In genomic region chr15:88768537-88768936, GRCm38 (mm10) we compare ENCODE assay signal across 21 mouse cellular contexts. TPM values are rescaled to one million over a fixed set of nuclear protein-coding genes. Genes with fewer than 3 reads are reported as not detected.
DNase-seq lines count a peak whose midpoint lies in the region; ATAC-seq and TF ChIP-seq lines count a peak whose summit lies in the region.
"Had no signal": no experiment of that assay in that cellular context is flagged by ENCODE, and none has a peak within 500 bp of the region (broad histone marks: within the 10 kb centered on the region; RNA-seq: fewer than 3 reads in every experiment).

No protein-coding gene starts in this region.

- peak; percentile 19 for DNase-seq in heart, adult 11 months
- peak; percentile 41 for DNase-seq in kidney, postnatal 0 days (ENCODE audit: low spot score)
- DNase-seq in kidney, adult 11 months, result no peak
- no peak for DNase-seq in stomach, postnatal 0 days (ENCODE audit: low spot score)
- peak; percentile 32 for DNase-seq in yolk sac, embryonic 10.5 days (ENCODE audit: low spot score)
- DNase-seq in spleen, postnatal 36 days (ENCODE audit: low spot score in 2 of 2), result no peak
- DNase-seq: adrenal gland, postnatal 10 days; B cell, adult 2 months; cerebellum, adult 11-12 months; cerebellum, adult 9-10 months; cerebellum, postnatal 36 days; forebrain, postnatal 0 days; gastrocnemius, postnatal 14 days; heart, postnatal 36 days had no signal

- no peak overlapping the region for H3K4me3 ChIP-seq in heart, embryonic 12.5 days
- no peak overlapping the region for H3K4me3 ChIP-seq in kidney, postnatal 0 days (replicated peaks; ENCODE audit: low read depth, low read length)
- no peak overlapping the region for H3K4me3 ChIP-seq in stomach, embryonic 14.5 days (ENCODE audit: low read depth, low read length)
- H3K4me3 ChIP-seq in stomach, postnatal 0 days (ENCODE audit: low read depth, low read length), result no peak overlapping the region
- H3K4me3 ChIP-seq: embryonic facial prominence, embryonic 13.5 days; forebrain, embryonic 13.5 days; heart, embryonic 13.5 days had no signal

- ATAC-seq in heart, embryonic 12.5 days (ENCODE audit: insufficient number of reproducible peaks, low FRiP score), result no peak
- no peak for ATAC-seq in kidney, postnatal 0 days (replicated peaks; ENCODE audit: low FRiP score, low read depth)
- no peak for ATAC-seq in stomach, embryonic 14.5 days (ENCODE audit: insufficient number of reproducible peaks, insufficient read depth, low FRiP score, low read depth)
- ATAC-seq in stomach, postnatal 0 days (ENCODE audit: low FRiP score, low TSS enrichment), result no peak
- ATAC-seq: CD4-positive, CD25-positive, alpha-beta regulatory T cell, adult 4 months; forebrain, embryonic 13.5 days; forebrain, postnatal 0 days had no signal

- H3K27me3 ChIP-seq in heart, embryonic 12.5 days (replicated peaks), result no peaks in the 10 kb centered on the region
- H3K27me3 ChIP-seq in kidney, postnatal 0 days (ENCODE audit: insufficient read depth, low read length), result no peaks in the 10 kb centered on the region
- no peaks in the 10 kb centered on the region for H3K27me3 ChIP-seq in stomach, embryonic 14.5 days (ENCODE audit: control insufficient read depth, insufficient read depth, low read length)
- no peaks in the 10 kb centered on the region for H3K27me3 ChIP-seq in stomach, postnatal 0 days (ENCODE audit: control insufficient read depth, insufficient read depth, low read length)
- H3K27me3 ChIP-seq: embryonic facial prominence, embryonic 13.5 days; forebrain, embryonic 13.5 days; heart, embryonic 13.5 days had no signal

- no peaks in the 10 kb centered on the region; the same call in 1 of the 2 replicates for H3K9me3 ChIP-seq in heart, embryonic 12.5 days (replicated peaks)
- H3K9me3 ChIP-seq in kidney, postnatal 0 days (replicated peaks; ENCODE audit: low read length), result no peaks in the 10 kb centered on the region
- H3K9me3 ChIP-seq in stomach, embryonic 14.5 days (ENCODE audit: control insufficient read depth, low read depth, low read length), result no peaks in the 10 kb centered on the region
- no peaks in the 10 kb centered on the region for H3K9me3 ChIP-seq in stomach, postnatal 0 days (ENCODE audit: control insufficient read depth, low read length)
- H3K9me3 ChIP-seq: G1E; heart, embryonic 13.5 days had no signal

- 88% methylated on average over 1 of the region's 1 CpGs for WGBS in heart, embryonic 12.5 days
- WGBS in kidney, postnatal 0 days, result 54% methylated on average over 1 of the region's 1 CpGs
- 70% methylated on average over 1 of the region's 1 CpGs for WGBS in stomach, embryonic 14.5 days
- WGBS in stomach, postnatal 0 days, result 56% methylated on average over 1 of the region's 1 CpGs

- H3K27ac ChIP-seq in heart, embryonic 12.5 days (ENCODE audit: poor library complexity, severe bottlenecking), result no peak overlapping the region
- H3K27ac ChIP-seq in kidney, postnatal 0 days, result peak overlapping the region; percentile 73
- H3K27ac ChIP-seq in stomach, embryonic 14.5 days (ENCODE audit: low read length), result peak overlapping the region; percentile 18; the same call in 1 of the 2 replicates
- H3K27ac ChIP-seq in stomach, postnatal 0 days (replicated peaks), result no peak overlapping the region
- H3K27ac ChIP-seq: embryonic facial prominence, embryonic 13.5 days; forebrain, embryonic 13.5 days; heart, embryonic 13.5 days had no signal

- H3K36me3 ChIP-seq in heart, embryonic 12.5 days, result peaks cover 50% of the 10 kb centered on the region
- no peaks in the 10 kb centered on the region for H3K36me3 ChIP-seq in kidney, postnatal 0 days (ENCODE audit: insufficient read depth, low read length)
- peaks cover 10% of the 10 kb centered on the region for H3K36me3 ChIP-seq in stomach, embryonic 14.5 days (ENCODE audit: control insufficient read depth, insufficient read depth, low read length)
- H3K36me3 ChIP-seq in stomach, postnatal 0 days (ENCODE audit: control insufficient read depth, insufficient read depth, low read length), result no peaks in the 10 kb centered on the region

- H3K9ac ChIP-seq in heart, embryonic 12.5 days, result no peak overlapping the region
- no peak overlapping the region for H3K9ac ChIP-seq in kidney, postnatal 0 days (ENCODE audit: low read depth, low read length)
- no peak overlapping the region for H3K9ac ChIP-seq in stomach, embryonic 14.5 days (replicated peaks; ENCODE audit: low read depth, low read length)
- H3K9ac ChIP-seq in stomach, postnatal 0 days (ENCODE audit: low read length), result no peak overlapping the region
- H3K9ac ChIP-seq: embryonic facial prominence, embryonic 13.5 days; forebrain, embryonic 13.5 days; forebrain, postnatal 0 days; heart, embryonic 13.5 days had no signal

- H3K4me1 ChIP-seq in heart, embryonic 12.5 days (replicated peaks), result no peaks in the 10 kb centered on the region
- H3K4me1 ChIP-seq in kidney, postnatal 0 days (replicated peaks; ENCODE audit: insufficient read depth, low read length), result no peaks in the 10 kb centered on the region
- no peaks in the 10 kb centered on the region for H3K4me1 ChIP-seq in stomach, embryonic 14.5 days (ENCODE audit: control insufficient read depth, insufficient read depth, low read length)
- no peaks in the 10 kb centered on the region for H3K4me1 ChIP-seq in stomach, postnatal 0 days (replicated peaks; ENCODE audit: control insufficient read depth, insufficient read depth)
- H3K4me1 ChIP-seq: embryonic facial prominence, embryonic 13.5 days; forebrain, embryonic 13.5 days had no signal

- no peak overlapping the region for H3K4me2 ChIP-seq in heart, embryonic 12.5 days
- H3K4me2 ChIP-seq in kidney, postnatal 0 days (ENCODE audit: low read length), result no peak overlapping the region
- no peak overlapping the region for H3K4me2 ChIP-seq in stomach, embryonic 14.5 days (replicated peaks; ENCODE audit: low read depth, low read length)
- no peak overlapping the region for H3K4me2 ChIP-seq in stomach, postnatal 0 days (replicated peaks; ENCODE audit: low read depth)
- H3K4me2 ChIP-seq: embryonic facial prominence, embryonic 13.5 days; forebrain, embryonic 13.5 days; heart, embryonic 13.5 days had no signal

- TF ChIP-seq EP300 in stomach, postnatal 0 days (optimal IDR thresholded peaks at IDR 0.05), result no peak

- no peak for TF ChIP-seq CTCF in kidney, postnatal 0 days (IDR thresholded peaks at IDR 0.05; ENCODE audit: low read depth)
- TF ChIP-seq CTCF in stomach, postnatal 0 days (IDR thresholded peaks at IDR 0.05; ENCODE audit: low read depth), result no peak

RNA-seq across cellular contexts. Expression of gene Zbed4, which starts 17.1 kb away (rescaled TPM):
- 18.9 and 20.5 TPM in 2 replicates for polyA plus RNA-seq in heart, embryonic 12.5 days (2016; fragmentation: Nextera tagmentation; extraction: Ambion mirVana)
- polyA plus RNA-seq in kidney, postnatal 0 days (2015; fragmentation: Nextera tagmentation; extraction: Ambion mirVana), result 11.8 and 13.3 TPM in 2 replicates
- 18.5 and 18.8 TPM in 2 replicates for polyA plus RNA-seq in stomach, embryonic 14.5 days (2014; fragmentation: Nextera tagmentation; extraction: Ambion mirVana)
- 3.7 and 3.9 TPM in 2 replicates for polyA plus RNA-seq in stomach, postnatal 0 days (2015; fragmentation: Nextera tagmentation; extraction: Ambion mirVana)

RNA-seq across cellular contexts. Expression of gene Brd1, which starts 34.5 kb away (rescaled TPM):
- polyA plus RNA-seq in heart, embryonic 12.5 days (2016; fragmentation: Nextera tagmentation; extraction: Ambion mirVana), result 12.9 and 15.1 TPM in 2 replicates
- 16.5 and 16.9 TPM in 2 replicates for polyA plus RNA-seq in kidney, postnatal 0 days (2015; fragmentation: Nextera tagmentation; extraction: Ambion mirVana)
- 29.7 and 30.2 TPM in 2 replicates for polyA plus RNA-seq in stomach, embryonic 14.5 days (2014; fragmentation: Nextera tagmentation; extraction: Ambion mirVana)
- polyA plus RNA-seq in stomach, postnatal 0 days (2015; fragmentation: Nextera tagmentation; extraction: Ambion mirVana), result 10.4 and 10.8 TPM in 2 replicates

RNA-seq across cellular contexts. Expression of gene Alg12, which starts 50.6 kb away (rescaled TPM):
- polyA plus RNA-seq in heart, embryonic 12.5 days (2016; fragmentation: Nextera tagmentation; extraction: Ambion mirVana), result 9.3 and 9.4 TPM in 2 replicates
- polyA plus RNA-seq in kidney, postnatal 0 days (2015; fragmentation: Nextera tagmentation; extraction: Ambion mirVana), result 9.8 and 11.2 TPM in 2 replicates
- 10.5 and 12.7 TPM in 2 replicates for polyA plus RNA-seq in stomach, embryonic 14.5 days (2014; fragmentation: Nextera tagmentation; extraction: Ambion mirVana)
- polyA plus RNA-seq in stomach, postnatal 0 days (2015; fragmentation: Nextera tagmentation; extraction: Ambion mirVana), result 8.2 and 9.3 TPM in 2 replicates

RNA-seq across cellular contexts. Expression of gene Creld2, which starts 50.9 kb away (rescaled TPM):
- polyA plus RNA-seq in heart, embryonic 12.5 days (2016; fragmentation: Nextera tagmentation; extraction: Ambion mirVana), result 61.9 and 66.4 TPM in 2 replicates
- polyA plus RNA-seq in kidney, postnatal 0 days (2015; fragmentation: Nextera tagmentation; extraction: Ambion mirVana), result 79.0 and 89.8 TPM in 2 replicates
- 59.6 and 72.9 TPM in 2 replicates for polyA plus RNA-seq in stomach, embryonic 14.5 days (2014; fragmentation: Nextera tagmentation; extraction: Ambion mirVana)
- 89.3 and 93.2 TPM in 2 replicates for polyA plus RNA-seq in stomach, postnatal 0 days (2015; fragmentation: Nextera tagmentation; extraction: Ambion mirVana)

Comparison
In these comparisons a context has a peak if more than half of its experiments do, and no peak if none do; other contexts are left out.
1. DNase-seq: peak in heart, adult 11 months (single experiment), kidney, postnatal 0 days (single experiment) and yolk sac, embryonic 10.5 days (single experiment); none in kidney, adult 11 months (single experiment), stomach, postnatal 0 days (single experiment) and spleen, postnatal 36 days (0 of 2).
2. H3K27ac ChIP-seq: peak in kidney, postnatal 0 days (single experiment) and stomach, embryonic 14.5 days (single experiment); none in heart, embryonic 12.5 days (single experiment) and stomach, postnatal 0 days (single experiment).